Mouse (Mus musculus) midbrain, embryonic 14.5 days (tissue): Measurements from ENCODE around the gene Ror2. TPM values are rescaled to one million over a fixed set of nuclear protein-coding genes. Genes with fewer than 3 reads are reported as not detected.
A peak's percentile ranks its signal among the peaks of the same experiment; 100 is the strongest.

Experiments used
- ATAC-seq: fragments of 200-750 bp; cut with Nextera tagmentation; 2 replicates; pipeline ENCODE4 v1.8.0; 2017; ENCODE audit warnings: moderate number of reproducible peaks, moderate library complexity; ENCODE audit not compliant: low FRiP score, low TSS enrichment
- DNase-seq: peaks from one replicate; pipeline ENCODE4 v3.0.0-alpha.2; 2015
- H3K27ac ChIP-seq: fragments of 300-500 bp; sonication (generic); replicated peaks from 2 replicates; pipeline ENCODE4 v1.5.1; 2014; ENCODE audit warnings: mild to moderate bottlenecking, low read depth, low read length, moderate library complexity
- H3K27me3 ChIP-seq: fragments of 300-500 bp; sonication (generic); 2 replicates; pipeline ENCODE4 v1.6.1; 2014; ENCODE audit warnings: low read length, control low read depth, mixed read lengths; ENCODE audit not compliant: control insufficient read depth, insufficient read depth
- H3K36me3 ChIP-seq: fragments of 300-500 bp; sonication (generic); 2 replicates; pipeline ENCODE4 v1.6.1; 2014; ENCODE audit warnings: low read length, control low read depth; ENCODE audit not compliant: control insufficient read depth, insufficient read depth
- H3K4me1 ChIP-seq: fragments of 300-500 bp; sonication (generic); 2 replicates; pipeline ENCODE4 v1.6.1; 2014; ENCODE audit warnings: mild to moderate bottlenecking, antibody characterized with exemption, low read length, control low read depth; ENCODE audit not compliant: control insufficient read depth, insufficient read depth
- H3K4me2 ChIP-seq: fragments of 300-500 bp; sonication (generic); 2 replicates; pipeline ENCODE4 v1.6.1; 2014; ENCODE audit warnings: mild to moderate bottlenecking, low read length, moderate library complexity
- H3K4me3 ChIP-seq: fragments of 300-500 bp; sonication (generic); replicated peaks from 2 replicates; pipeline ENCODE4 v1.5.1; 2014; ENCODE audit warnings: low read depth, low read length
- H3K9ac ChIP-seq: fragments of 300-500 bp; sonication (generic); replicated peaks from 2 replicates; pipeline ENCODE4 v1.6.1; 2014; ENCODE audit warnings: mild to moderate bottlenecking, low read length, moderate library complexity
- H3K9me3 ChIP-seq: fragments of 300-500 bp; sonication (generic); 2 replicates; pipeline ENCODE4 v1.6.1; 2016; ENCODE audit warnings: low read length, control low read depth, mixed read lengths; ENCODE audit not compliant: control insufficient read depth
- WGBS: fragments of 180-500 bp; shearing (Covaris S2); extraction: QIAGEN DNeasy Blood & Tissue Kit; methylation state at CpG from one replicate; pipeline ENCODE4 v1.1.7; 2014; 5-methylcytosine and 5-hydroxymethylcytosine counted together
- polyA plus RNA-seq: library from polyadenylated mRNA; unstranded; fragments of >200 nt; fragmentation: Nextera tagmentation; extraction: Ambion mirVana; gene quantifications from 2 replicates; pipeline ENCODE4 v1.2.1, GENCODE M21; 2014

The Ror2 gene
- polyA plus RNA-seq, 1 experiment from 2014 or later: 3.2 TPM

- DNase-seq (peak; percentile 31), ATAC-seq (no peak)
- Histone ChIP-seq H3K9me3 (no peaks in the 10 kb centered on the region), H3K4me2 (no peak overlapping the region), H3K4me1 (peaks cover 5% of the 10 kb centered on the region; the same call in 1 of the 2 replicates), H3K27ac (no peak overlapping the region), H3K4me3 (no peak overlapping the region), H3K27me3 (no peaks in the 10 kb centered on the region), H3K36me3 (no peaks in the 10 kb centered on the region), H3K9ac (no peak overlapping the region)
- 70% methylated on average over 4 of the region's 4 CpGs for WGBS
These were observed 85.8 kb downstream of the Ror2 start for GRCm38 (mm10) chr13:53200121-53200520.

- H3K4me3 ChIP-seq: no peak overlapping the region
- peaks cover 5% of the 10 kb centered on the region; the same call in 1 of the 2 replicates for H3K4me1 ChIP-seq
- 96% methylated on average over 7 of the region's 7 CpGs for WGBS
- no peak overlapping the region for H3K27ac ChIP-seq
- no peak overlapping the region for H3K4me2 ChIP-seq
- DNase-seq (no peak), ATAC-seq (no peak)
- H3K27me3 ChIP-seq: no peaks in the 10 kb centered on the region
- no peaks in the 10 kb centered on the region for H3K9me3 ChIP-seq
- H3K36me3 ChIP-seq: no peaks in the 10 kb centered on the region
- no peak overlapping the region for H3K9ac ChIP-seq
These were observed 86.7 kb downstream of the Ror2 start for GRCm38 (mm10) chr13:53199262-53199661.

GRCm38 (mm10) chr13:53196690-53197089, 89.2 kb downstream of the Ror2 start:
- no peaks in the 10 kb centered on the region for H3K27me3 ChIP-seq
- H3K4me1 ChIP-seq: peaks cover 4% of the 10 kb centered on the region; the same call in 1 of the 2 replicates
- no peak overlapping the region for H3K27ac ChIP-seq
- WGBS: 70% methylated on average over 7 of the region's 7 CpGs
- no peak overlapping the region for H3K4me2 ChIP-seq
- H3K36me3 ChIP-seq: no peaks in the 10 kb centered on the region
- DNase-seq: no peak
- no peak overlapping the region for H3K9ac ChIP-seq
- no peaks in the 10 kb centered on the region for H3K9me3 ChIP-seq
- no peak for ATAC-seq
- H3K4me3 ChIP-seq: no peak overlapping the region

- no peak overlapping the region for H3K4me3 ChIP-seq
- H3K9me3 ChIP-seq: no peaks in the 10 kb centered on the region
- H3K27ac ChIP-seq: no peak overlapping the region
- H3K27me3 ChIP-seq: no peaks in the 10 kb centered on the region
- DNase-seq (no peak), ATAC-seq (no peak)
- no peak overlapping the region for H3K4me2 ChIP-seq
- 87% methylated on average over 6 of the region's 6 CpGs for WGBS
- no peaks in the 10 kb centered on the region for H3K4me1 ChIP-seq
- no peak overlapping the region for H3K9ac ChIP-seq
- H3K36me3 ChIP-seq: no peaks in the 10 kb centered on the region
These were observed 89.8 kb downstream of the Ror2 start for GRCm38 (mm10) chr13:53195951-53196677.

- H3K36me3 ChIP-seq: no peaks in the 10 kb centered on the region
- no peak overlapping the region for H3K4me3 ChIP-seq
- H3K9me3 ChIP-seq: no peaks in the 10 kb centered on the region
- no peak for ATAC-seq
- no peak overlapping the region for H3K4me2 ChIP-seq
- no peaks in the 10 kb centered on the region for H3K27me3 ChIP-seq
- no peak for DNase-seq
- H3K9ac ChIP-seq: no peak overlapping the region
- WGBS: 88% methylated on average over 15 of the region's 15 CpGs
- H3K27ac ChIP-seq: no peak overlapping the region
- no peaks in the 10 kb centered on the region for H3K4me1 ChIP-seq
These were observed 91.6 kb downstream of the Ror2 start for GRCm38 (mm10) chr13:53194306-53194705.

- H3K27ac ChIP-seq: no peak overlapping the region
- DNase-seq: no peak
- no peak overlapping the region for H3K9ac ChIP-seq
- H3K4me2 ChIP-seq: no peak overlapping the region
- no peak overlapping the region for H3K4me3 ChIP-seq
- no peaks in the 10 kb centered on the region for H3K27me3 ChIP-seq
- H3K4me1 ChIP-seq: no peaks in the 10 kb centered on the region
- 76% methylated on average over 6 of the region's 6 CpGs for WGBS
- H3K36me3 ChIP-seq: no peaks in the 10 kb centered on the region
- no peaks in the 10 kb centered on the region for H3K9me3 ChIP-seq
- ATAC-seq: no peak
These were observed 92.2 kb downstream of the Ror2 start for GRCm38 (mm10) chr13:53193713-53194112.

- Histone ChIP-seq H3K36me3 (no peaks in the 10 kb centered on the region), H3K27me3 (no peaks in the 10 kb centered on the region), H3K9me3 (no peaks in the 10 kb centered on the region), H3K9ac (no peak overlapping the region), H3K4me2 (no peak overlapping the region), H3K4me3 (no peak overlapping the region), H3K4me1 (no peaks in the 10 kb centered on the region), H3K27ac (no peak overlapping the region)
- DNase-seq (no peak), ATAC-seq (no peak)
- WGBS: 94% methylated on average over 6 of the region's 6 CpGs
These were observed 93.6 kb downstream of the Ror2 start for GRCm38 (mm10) chr13:53192286-53192685.

GRCm38 (mm10) chr13:53191657-53192056, 94.3 kb downstream of the Ror2 start:
- Histone ChIP-seq H3K36me3 (no peaks in the 10 kb centered on the region), H3K4me2 (no peak overlapping the region), H3K27me3 (no peaks in the 10 kb centered on the region), H3K9me3 (no peaks in the 10 kb centered on the region), H3K4me1 (no peaks in the 10 kb centered on the region), H3K27ac (no peak overlapping the region), H3K4me3 (no peak overlapping the region), H3K9ac (no peak overlapping the region)
- WGBS: 80% methylated on average over 7 of the region's 7 CpGs
- DNase-seq (no peak), ATAC-seq (no peak)

GRCm38 (mm10) chr13:53188935-53189334, 97.0 kb downstream of the Ror2 start:
- no peaks in the 10 kb centered on the region for H3K4me1 ChIP-seq

More at GRCm38 (mm10) chr13:53188935-53189334, 97.0 kb downstream of the Ror2 start:
- Histone ChIP-seq H3K27ac (no peak overlapping the region), H3K9ac (no peak overlapping the region), H3K4me3 (no peak overlapping the region), H3K36me3 (no peaks in the 10 kb centered on the region), H3K4me2 (no peak overlapping the region), H3K27me3 (no peaks in the 10 kb centered on the region), H3K9me3 (no peaks in the 10 kb centered on the region)
- DNase-seq (no peak), ATAC-seq (no peak)
- WGBS: 90% methylated on average over 10 of the region's 10 CpGs
